Mouse (Mus musculus) limb, embryonic 12.5 days (tissue): ENCODE data around the gene Atg2a. TPM values are rescaled to one million over a fixed set of nuclear protein-coding genes. Genes with fewer than 3 reads are reported as not detected.
"Not testable (repeated sequence)": the region's sequence is repeated elsewhere in the genome, so short reads cannot be mapped to it uniquely, and the experiment has no call there.

Source experiments
- ATAC-seq: fragments of 200-750 bp; cut with Nextera tagmentation; 2 replicates; pipeline ENCODE4 v1.8.0; 2017; ENCODE audit warnings: low read depth, moderate TSS enrichment; ENCODE audit not compliant: insufficient number of reproducible peaks, insufficient read depth, low FRiP score, low TSS enrichment
- H3K27ac ChIP-seq: fragments of 300-500 bp; sonication (generic); 2 replicates; pipeline ENCODE4 v1.5.1; 2016; ENCODE audit warnings: mild to moderate bottlenecking, moderate library complexity
- H3K27me3 ChIP-seq: fragments of 300-500 bp; sonication (generic); 2 replicates; pipeline ENCODE4 v1.6.1; 2016; ENCODE audit warnings: mild to moderate bottlenecking, moderate library complexity
- H3K36me3 ChIP-seq: fragments of 300-500 bp; sonication (generic); 2 replicates; pipeline ENCODE4 v1.6.1; 2016; ENCODE audit warnings: mild to moderate bottlenecking, moderate library complexity
- H3K4me1 ChIP-seq: fragments of 300-500 bp; sonication (generic); replicated peaks from 2 replicates; pipeline ENCODE4 v1.6.1; 2016
- H3K4me2 ChIP-seq: fragments of 300-500 bp; sonication (generic); 2 replicates; pipeline ENCODE4 v1.6.1; 2016; ENCODE audit warnings: mild to moderate bottlenecking, moderate library complexity
- H3K4me3 ChIP-seq: fragments of 300-500 bp; sonication (generic); replicated peaks from 2 replicates; pipeline ENCODE4 v1.5.1; 2016; ENCODE audit warnings: mild to moderate bottlenecking
- H3K9ac ChIP-seq: fragments of 300-500 bp; sonication (generic); replicated peaks from 2 replicates; pipeline ENCODE4 v1.6.1; 2016; ENCODE audit warnings: mild to moderate bottlenecking, moderate library complexity
- H3K9me3 ChIP-seq: fragments of 300-500 bp; sonication (generic); 2 replicates; pipeline ENCODE4 v1.6.1; 2016; ENCODE audit warnings: mild to moderate bottlenecking, moderate library complexity
- WGBS: fragments of 180-500 bp; shearing (Covaris S2); methylation state at CpG from one replicate; pipeline ENCODE4 v1.1.7; 2016; 5-methylcytosine and 5-hydroxymethylcytosine counted together
- polyA plus RNA-seq: library from polyadenylated mRNA; unstranded; fragments of >200 nt; fragmentation: Nextera tagmentation; extraction: Ambion mirVana; gene quantifications from 2 replicates; pipeline ENCODE4 v1.2.1, GENCODE M21; 2016

The Atg2a gene
- polyA plus RNA-seq, 1 experiment from 2014 or later: 11.1 TPM

GRCm38 (mm10) chr19:6285632-6286433 is 44.4 kb downstream of the Atg2a start:
- H3K9ac ChIP-seq: no peak overlapping the region
- no peak for ATAC-seq
- 77% methylated on average over 7 of the region's 7 CpGs for WGBS
- no peaks in the 10 kb centered on the region for H3K27me3 ChIP-seq
- H3K4me1 ChIP-seq: peaks cover 11% of the 10 kb centered on the region
- H3K27ac ChIP-seq: no peak overlapping the region
- H3K36me3 ChIP-seq: peaks cover 93% of the 10 kb centered on the region
- H3K4me2 ChIP-seq: no peak overlapping the region
- H3K9me3 ChIP-seq: no peaks in the 10 kb centered on the region
- H3K4me3 ChIP-seq: no peak overlapping the region

- H3K27ac ChIP-seq: no peak overlapping the region
- H3K4me2 ChIP-seq: no peak overlapping the region
- no peak for ATAC-seq
- no peak overlapping the region for H3K4me3 ChIP-seq
- peaks cover 93% of the 10 kb centered on the region for H3K36me3 ChIP-seq
- H3K4me1 ChIP-seq: peaks cover 11% of the 10 kb centered on the region
- H3K9me3 ChIP-seq: no peaks in the 10 kb centered on the region
- H3K27me3 ChIP-seq: no peaks in the 10 kb centered on the region
- WGBS: 89% methylated on average over 19 of the region's 19 CpGs
- no peak overlapping the region; the same call in 1 of the 2 replicates for H3K9ac ChIP-seq
Observed at GRCm38 (mm10) chr19:6286434-6287401, 45.2 kb downstream of the Atg2a start.

GRCm38 (mm10) chr19:6288236-6288894 is 46.9 kb downstream of the Atg2a start:
- no peak for ATAC-seq
- peak overlapping the region; percentile 62 for H3K27ac ChIP-seq
- H3K4me3 ChIP-seq: no peak overlapping the region
- H3K4me1 ChIP-seq: peaks cover 11% of the 10 kb centered on the region
- no peaks in the 10 kb centered on the region for H3K9me3 ChIP-seq
- H3K27me3 ChIP-seq: no peaks in the 10 kb centered on the region
- peaks cover 91% of the 10 kb centered on the region for H3K36me3 ChIP-seq
- 74% methylated on average over 13 of the region's 13 CpGs for WGBS
- no peak overlapping the region; the same call in 1 of the 2 replicates for H3K9ac ChIP-seq
- H3K4me2 ChIP-seq: no peak overlapping the region

GRCm38 (mm10) chr19:6289696-6290238 is 48.3 kb downstream of the Atg2a start:
- Histone ChIP-seq H3K4me3 (no peak overlapping the region), H3K4me2 (no peak overlapping the region), H3K27me3 (no peaks in the 10 kb centered on the region), H3K4me1 (peaks cover 11% of the 10 kb centered on the region), H3K9ac (0 out of 2 replicates have a peak overlapping the region, but pooled peaks have one; percentile 14), H3K36me3 (peaks cover 92% of the 10 kb centered on the region), H3K9me3 (no peaks in the 10 kb centered on the region), H3K27ac (no peak overlapping the region)
- 89% methylated on average over 14 of the region's 14 CpGs for WGBS
- no peak for ATAC-seq

GRCm38 (mm10) chr19:6290720-6291116 is 49.2 kb downstream of the Atg2a start:
- not testable (repeated sequence) for H3K9me3 ChIP-seq, H3K4me2 ChIP-seq, ATAC-seq, H3K9ac ChIP-seq, H3K4me3 ChIP-seq, H3K27ac ChIP-seq, H3K27me3 ChIP-seq
- peaks cover 92% of the 10 kb centered on the region for H3K36me3 ChIP-seq
- H3K4me1 ChIP-seq: peaks cover 11% of the 10 kb centered on the region
- 91% methylated on average over 5 of the region's 6 CpGs for WGBS

- Histone ChIP-seq H3K27ac (no peak overlapping the region), H3K36me3 (peaks cover 92% of the 10 kb centered on the region), H3K4me1 (peaks cover 11% of the 10 kb centered on the region), H3K4me2 (no peak overlapping the region), H3K27me3 (no peaks in the 10 kb centered on the region), H3K4me3 (no peak overlapping the region), H3K9me3 (no peaks in the 10 kb centered on the region), H3K9ac (no peak overlapping the region)
- 82% methylated on average over 10 of the region's 10 CpGs for WGBS
- ATAC-seq: no peak
Observed at GRCm38 (mm10) chr19:6291117-6291781, 49.8 kb downstream of the Atg2a start.

- Histone ChIP-seq H3K27me3 (no peaks in the 10 kb centered on the region), H3K9me3 (no peaks in the 10 kb centered on the region), H3K4me1 (peaks cover 11% of the 10 kb centered on the region), H3K9ac (no peak overlapping the region), H3K36me3 (peaks cover 92% of the 10 kb centered on the region), H3K4me3 (no peak overlapping the region), H3K4me2 (no peak overlapping the region), H3K27ac (0 out of 2 replicates have a peak overlapping the region, but pooled peaks have one; percentile 23)
- WGBS: 84% methylated on average over 5 of the region's 5 CpGs
- no peak for ATAC-seq
Observed at GRCm38 (mm10) chr19:6292262-6292661, 50.8 kb downstream of the Atg2a start.

- peaks cover 95% of the 10 kb centered on the region for H3K36me3 ChIP-seq
- H3K9me3 ChIP-seq: no peaks in the 10 kb centered on the region
- 92% methylated on average over 17 of the region's 17 CpGs for WGBS
- H3K27me3 ChIP-seq: no peaks in the 10 kb centered on the region
- H3K4me1 ChIP-seq: no peaks in the 10 kb centered on the region
- no peak overlapping the region for H3K4me2 ChIP-seq
- H3K9ac ChIP-seq: no peak overlapping the region
- H3K27ac ChIP-seq: no peak overlapping the region
- no peak overlapping the region for H3K4me3 ChIP-seq
- ATAC-seq: no peak
Observed at GRCm38 (mm10) chr19:6294301-6294700, 52.8 kb downstream of the Atg2a start.

GRCm38 (mm10) chr19:6296551-6297210 is 55.2 kb downstream of the Atg2a start:
- Histone ChIP-seq H3K27ac (no peak overlapping the region), H3K4me1 (no peaks in the 10 kb centered on the region), H3K9me3 (no peaks in the 10 kb centered on the region), H3K4me3 (no peak overlapping the region), H3K27me3 (no peaks in the 10 kb centered on the region), H3K4me2 (no peak overlapping the region), H3K36me3 (peaks cover 96% of the 10 kb centered on the region), H3K9ac (no peak overlapping the region)
- WGBS: 94% methylated on average over 5 of the region's 5 CpGs
- ATAC-seq: no peak

- no peak overlapping the region for H3K4me3 ChIP-seq
- no peak for ATAC-seq
- H3K9ac ChIP-seq: no peak overlapping the region
- no peak overlapping the region for H3K4me2 ChIP-seq
- WGBS: 89% methylated on average over 9 of the region's 9 CpGs
- H3K27me3 ChIP-seq: no peaks in the 10 kb centered on the region
- H3K27ac ChIP-seq: no peak overlapping the region
- peaks cover 89% of the 10 kb centered on the region for H3K36me3 ChIP-seq
- H3K9me3 ChIP-seq: no peaks in the 10 kb centered on the region
- peaks cover 6% of the 10 kb centered on the region; the same call in 1 of the 2 replicates for H3K4me1 ChIP-seq
Observed at GRCm38 (mm10) chr19:6297641-6298040, 56.2 kb downstream of the Atg2a start.
